Mouse (Mus musculus): ENCODE results near the gene Nupr1. TPM values are rescaled to one million over a fixed set of nuclear protein-coding genes. Genes with fewer than 3 reads are reported as not detected.

Nupr1 gene
- polyA plus RNA-seq (2017; shearing (Covaris generic)): not detected

DNA sequence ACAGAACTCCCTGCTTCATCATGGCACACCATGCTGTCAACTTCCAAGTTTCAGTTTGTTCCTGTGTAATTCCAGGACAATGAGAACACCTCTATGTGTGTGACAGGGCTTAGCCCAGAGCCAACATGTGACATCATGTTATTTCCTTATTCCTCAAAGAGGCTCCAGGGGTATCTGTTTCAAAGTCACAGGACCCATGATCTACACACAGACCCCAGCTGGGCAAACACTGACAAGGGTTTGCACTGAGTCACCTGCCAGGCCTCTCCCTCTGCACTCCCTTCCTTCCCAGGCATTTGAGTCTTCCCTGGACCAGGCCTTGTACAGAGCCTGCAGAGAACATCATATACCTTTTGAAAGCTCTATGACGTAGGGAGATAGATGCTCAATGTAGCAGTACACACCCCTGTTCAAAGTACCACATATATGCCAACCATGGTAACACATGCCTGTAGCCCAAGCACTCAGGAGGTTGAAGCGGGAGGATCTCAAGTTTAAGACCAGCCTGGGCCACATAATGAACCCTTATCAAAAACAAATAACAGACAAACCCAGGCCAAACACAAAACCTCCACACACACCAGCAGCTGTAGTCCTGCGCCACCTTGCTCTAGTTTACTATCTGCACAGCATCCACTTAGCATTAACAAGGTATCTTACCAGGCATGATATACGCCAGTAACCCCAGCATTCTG is at the start of gene Nupr1:
Gene Nupr1, minus strand, starts transcription at position 38 of the 695 bp plus-strand sequence.

DNA sequence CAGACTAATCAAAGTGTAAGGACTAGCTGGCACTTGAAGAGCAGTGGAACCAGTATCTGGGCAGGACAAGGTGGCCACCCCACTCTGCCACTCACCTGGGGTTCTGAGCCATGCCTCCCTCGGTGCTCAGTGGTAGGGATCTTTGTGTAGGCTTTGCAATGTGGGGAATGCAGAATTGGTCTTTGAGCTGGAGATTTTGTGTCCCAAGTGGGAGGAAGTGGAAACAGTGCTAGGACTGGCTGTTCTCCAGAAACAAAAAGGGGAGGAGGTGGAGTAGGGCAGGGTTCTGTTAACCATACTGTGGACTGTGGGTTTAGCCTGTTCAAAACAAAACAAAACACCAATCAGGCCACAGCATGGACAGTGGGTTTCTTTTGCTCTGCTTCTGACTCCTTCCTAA is 45.5 kb upstream of the Nupr1 start, which contains the start of gene Sult1a1:
Gene Sult1a1, minus strand, starts transcription at position 226 of the 400 bp plus-strand sequence.

DNA sequence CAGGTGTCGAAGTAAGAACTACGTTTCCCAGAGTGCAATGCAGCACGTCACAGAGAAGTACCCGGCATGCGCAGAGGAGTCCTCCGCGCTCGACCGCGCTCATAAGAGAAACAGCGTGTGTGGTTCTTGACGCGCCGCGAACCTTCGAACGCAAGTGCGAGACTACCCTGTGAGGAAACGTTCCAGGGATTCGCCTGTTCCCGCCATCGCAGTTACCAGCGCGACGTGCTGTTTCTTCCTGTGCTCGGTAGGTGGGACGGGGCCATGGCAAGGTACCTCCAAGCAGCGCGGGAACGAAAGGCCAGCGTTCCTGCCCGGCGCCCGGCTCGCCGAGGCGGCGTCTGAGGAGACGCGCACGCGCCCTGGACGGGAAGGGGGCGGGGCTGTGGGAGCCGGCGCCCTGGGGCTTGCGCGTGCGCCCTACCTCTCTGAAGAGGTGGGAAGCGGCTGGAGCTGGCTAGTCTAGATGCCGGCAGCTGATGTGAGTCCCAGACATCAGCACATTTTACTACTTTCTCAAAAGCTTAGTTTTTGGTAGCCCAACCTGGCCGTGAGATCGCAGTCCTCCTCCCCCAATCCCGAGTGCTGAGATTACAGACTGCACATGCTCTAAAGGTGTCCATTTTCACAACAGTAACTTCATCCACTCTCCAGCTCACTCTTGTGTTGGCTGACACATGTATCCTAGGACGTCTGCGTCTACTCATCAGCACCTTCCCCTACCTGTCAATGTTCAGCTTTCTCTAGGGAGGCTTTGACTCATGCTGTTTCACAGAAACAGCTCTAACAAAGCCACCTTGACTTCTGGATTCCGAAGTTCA is 18.8 kb upstream of the Nupr1 start, which contains the start of gene Sgf29:
Gene Sgf29, plus strand, starts transcription at position 79 of the 821 bp plus-strand sequence.

DNA sequence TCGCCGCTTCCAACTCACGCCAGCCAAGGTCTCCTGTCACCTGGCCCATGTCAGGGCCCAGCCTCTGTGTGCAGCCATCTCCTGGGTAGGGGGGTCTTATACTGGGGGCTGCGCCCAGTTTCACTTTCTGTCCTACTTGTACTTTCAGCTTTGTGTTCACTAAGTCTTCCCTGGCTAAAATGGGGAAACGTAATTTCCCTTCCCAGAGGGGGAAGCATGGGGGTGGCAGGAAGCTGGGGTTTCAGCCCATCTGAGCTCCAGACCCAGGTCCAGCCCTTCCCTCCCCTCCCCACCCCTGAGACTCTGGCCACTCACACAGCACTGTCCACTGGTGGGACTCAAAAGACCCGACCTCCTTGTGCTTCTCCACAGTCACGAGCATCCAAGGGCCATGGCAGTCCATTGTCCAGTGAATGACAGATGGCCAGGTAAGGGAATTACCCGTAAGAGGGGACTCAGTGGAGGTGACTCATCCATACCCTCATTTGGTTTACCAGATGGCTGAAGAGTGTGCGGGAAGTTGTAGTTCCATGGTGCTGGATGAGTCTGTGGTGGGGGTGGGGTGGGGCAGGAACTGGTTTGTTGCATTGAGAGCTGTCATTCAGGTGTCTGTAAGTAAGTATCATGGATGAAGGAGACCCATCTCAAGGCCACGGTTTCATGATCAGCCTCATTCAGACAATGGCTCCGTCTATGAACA is 35.6 kb downstream of the Nupr1 start, which contains the start of gene Il27:
Gene Il27, minus strand, starts transcription at position 80 of the 700 bp plus-strand sequence.

DNA sequence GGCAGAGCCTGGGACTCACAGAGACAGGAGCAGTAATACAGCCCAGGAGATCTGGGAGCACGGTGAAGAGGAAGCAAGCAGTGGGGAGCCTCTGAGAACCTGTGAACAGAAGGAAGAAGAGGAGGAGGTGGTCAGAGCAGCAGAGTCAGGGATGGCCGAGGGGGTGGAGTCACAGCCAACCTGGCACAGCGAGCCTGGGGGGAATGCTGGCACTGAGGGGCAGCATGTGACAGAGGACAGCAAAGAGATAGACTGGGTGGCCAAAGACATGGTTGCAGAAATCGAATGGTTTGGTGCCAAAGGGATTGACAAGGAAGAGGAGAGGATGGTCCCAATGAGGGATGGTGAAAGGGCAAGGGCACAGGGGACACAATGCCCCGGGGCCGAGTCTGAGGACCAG is 44.9 kb downstream of the Nupr1 start, which contains the start of gene Cln3:
Gene Cln3, minus strand, starts transcription at position 101 of the 400 bp plus-strand sequence.

DNA sequence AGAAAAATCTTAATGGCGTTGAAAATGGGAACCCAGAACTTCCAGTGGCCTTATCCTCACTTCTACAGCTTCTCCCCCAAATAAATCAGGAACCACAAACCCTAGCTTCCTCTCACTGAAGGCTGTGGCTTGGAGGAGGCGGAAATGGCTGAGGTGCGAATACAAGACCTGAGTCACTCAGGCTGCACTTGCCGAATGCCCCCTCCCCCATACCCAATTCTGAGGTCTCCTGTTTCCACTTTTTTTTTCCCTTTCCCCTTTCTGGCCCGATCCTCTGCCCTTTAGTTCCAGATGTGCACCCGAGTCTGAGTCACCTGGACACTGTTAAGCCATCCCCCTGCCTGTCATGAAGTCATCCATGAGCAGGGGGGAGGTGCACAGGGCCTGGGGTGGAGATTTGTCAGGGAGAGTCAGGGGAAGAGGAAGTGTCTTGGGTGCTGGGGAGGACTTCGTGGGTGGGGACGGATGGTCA is 46.1 kb downstream of the Nupr1 start, which contains the start of gene Apobr:
Gene Apobr, plus strand, starts transcription at position 437 of the 472 bp plus-strand sequence.

Other genes starting within 250 kb of the Nupr1 start
- gene Nfatc2ip, start 234.1 kb downstream of the Nupr1 start, polyA plus RNA-seq (2017; shearing (Covaris generic)): 5.9 TPM
- not detected for gene Cd19, start 216.0 kb downstream of the Nupr1 start, polyA plus RNA-seq (2017; shearing (Covaris generic))
- 40.4 TPM for gene Rabep2, start 202.1 kb downstream of the Nupr1 start, polyA plus RNA-seq (2017; shearing (Covaris generic))
- gene Atp2a1, start 167.8 kb downstream of the Nupr1 start, polyA plus RNA-seq (2017; shearing (Covaris generic)): 0.39 TPM
- 58.6 TPM for gene Sh2b1, start 155.4 kb downstream of the Nupr1 start, polyA plus RNA-seq (2017; shearing (Covaris generic))
- 66.5 TPM for gene Tufm, start 143.5 kb downstream of the Nupr1 start, polyA plus RNA-seq (2017; shearing (Covaris generic))
- gene Atxn2l, start 127.4 kb downstream of the Nupr1 start, polyA plus RNA-seq (2017; shearing (Covaris generic)): 118 TPM
- gene Eif3c, start 64.5 kb downstream of the Nupr1 start, polyA plus RNA-seq (2017; shearing (Covaris generic)): 142 TPM
- 3.4 TPM for gene Apobr, start 45.9 kb downstream of the Nupr1 start, polyA plus RNA-seq (2017; shearing (Covaris generic))
- 83.6 TPM for gene Cln3, start 45.0 kb downstream of the Nupr1 start, polyA plus RNA-seq (2017; shearing (Covaris generic))
- not detected for gene Il27, start 35.9 kb downstream of the Nupr1 start, polyA plus RNA-seq (2017; shearing (Covaris generic))
- gene Sgf29, start 18.4 kb upstream of the Nupr1 start, polyA plus RNA-seq (2017; shearing (Covaris generic)): 62.4 TPM
- gene Sult1a1, start 45.6 kb upstream of the Nupr1 start, polyA plus RNA-seq (2017; shearing (Covaris generic)): not detected
- 70.2 TPM for gene Bola2, start 64.5 kb upstream of the Nupr1 start, polyA plus RNA-seq (2017; shearing (Covaris generic))
- gene Slx1b, start 64.9 kb upstream of the Nupr1 start, polyA plus RNA-seq (2017; shearing (Covaris generic)): 2.2 TPM
- 1,641 TPM for gene Coro1a, start 76.9 kb upstream of the Nupr1 start, polyA plus RNA-seq (2017; shearing (Covaris generic))
- 20.2 TPM for gene Mapk3, start 128.7 kb upstream of the Nupr1 start, polyA plus RNA-seq (2017; shearing (Covaris generic))
- gene Gdpd3, start 135.5 kb upstream of the Nupr1 start, polyA plus RNA-seq (2017; shearing (Covaris generic)): not detected
- 370 TPM for gene Ypel3, start 146.1 kb upstream of the Nupr1 start, polyA plus RNA-seq (2017; shearing (Covaris generic))
- 2.2 TPM for gene Tbx6, start 150.6 kb upstream of the Nupr1 start, polyA plus RNA-seq (2017; shearing (Covaris generic))
- 384 TPM for gene Ppp4c, start 161.6 kb upstream of the Nupr1 start, polyA plus RNA-seq (2017; shearing (Covaris generic))
- not detected for gene Fam57b, start 166.8 kb upstream of the Nupr1 start, polyA plus RNA-seq (2017; shearing (Covaris generic))
- gene 4930451I11Rik, start 200.8 kb upstream of the Nupr1 start, polyA plus RNA-seq (2017; shearing (Covaris generic)): not detected
- gene Doc2a, start 216.6 kb upstream of the Nupr1 start, polyA plus RNA-seq (2017; shearing (Covaris generic)): not detected
- 8.3 TPM for gene Hirip3, start 231.1 kb upstream of the Nupr1 start, polyA plus RNA-seq (2017; shearing (Covaris generic))
- 51.8 TPM for gene Ino80e, start 231.5 kb upstream of the Nupr1 start, polyA plus RNA-seq (2017; shearing (Covaris generic))